Mouse (Mus musculus) spleen, adult 2 months (tissue): ENCODE results near the gene Cox6a2. TPM values are rescaled to one million over a fixed set of nuclear protein-coding genes. Genes with fewer than 3 reads are reported as not detected.

ENCODE experiments used
- DNase-seq, 2 experiments: peaks; one replicate each; pipeline versions ENCODE4 v3.0.0 to v3.0.0-alpha.2; 2012 to 2021; ENCODE audit warnings: low spot score in 2 of 2, low read depth in 1 of 2
- H3K27ac ChIP-seq: fragments of 200-500 bp; 2 replicates; pipeline ENCODE4 v1.5.1; 2012; ENCODE audit warnings: low read length, inconsistent platforms; ENCODE audit not compliant: insufficient read depth
- H3K27me3 ChIP-seq: fragments of 200-500 bp; 2 replicates; pipeline ENCODE4 v1.6.1; 2012; ENCODE audit warnings: mild to moderate bottlenecking, moderate library complexity, low read length, inconsistent platforms; ENCODE audit not compliant: control insufficient read depth, insufficient read depth
- H3K36me3 ChIP-seq: fragments of 200-500 bp; 2 replicates; pipeline ENCODE4 v1.6.1; 2012; ENCODE audit warnings: mild to moderate bottlenecking, low read length, inconsistent platforms; ENCODE audit not compliant: control insufficient read depth, insufficient read depth
- H3K4me1 ChIP-seq: fragments of 200-500 bp; 2 replicates; pipeline ENCODE4 v1.6.1; 2011; ENCODE audit warnings: inconsistent platforms; ENCODE audit not compliant: control insufficient read depth, insufficient read depth, insufficient read length
- H3K4me3 ChIP-seq: fragments of 200-500 bp; 2 replicates; pipeline ENCODE4 v1.5.1; 2011; ENCODE audit warnings: mild to moderate bottlenecking, inconsistent platforms; ENCODE audit not compliant: insufficient read depth, insufficient read length; ENCODE audit errors: extremely low read depth
- CTCF ChIP-seq: fragments of 200-500 bp; IDR thresholded peaks from 2 replicates; pipeline ENCODE4 v1.5.1; 2011; ENCODE audit warnings: mild to moderate bottlenecking, inconsistent platforms; ENCODE audit not compliant: insufficient read depth, insufficient read length, insufficient replicate concordance; ENCODE audit errors: extremely low read depth
- POLR2A ChIP-seq: fragments of 200-500 bp; IDR thresholded peaks from 2 replicates; pipeline ENCODE4 v1.6.1; 2011; ENCODE audit warnings: low read depth, low read length, inconsistent platforms
- WGBS: fragments of 180-500 bp; shearing (Covaris S2); methylation state at CpG from one replicate; pipeline ENCODE4 v1.1.7; 2018; 5-methylcytosine and 5-hydroxymethylcytosine counted together
- polyA plus RNA-seq: library from polyadenylated mRNA; depleted of rRNA; stranded (reverse); fragments of >200 nt; gene quantifications from 2 replicates; pipeline ENCODE4 v1.2.3, GENCODE M21; 2012

Cox6a2 gene
- polyA plus RNA-seq, 1 experiment, result 17.6 TPM

DNA sequence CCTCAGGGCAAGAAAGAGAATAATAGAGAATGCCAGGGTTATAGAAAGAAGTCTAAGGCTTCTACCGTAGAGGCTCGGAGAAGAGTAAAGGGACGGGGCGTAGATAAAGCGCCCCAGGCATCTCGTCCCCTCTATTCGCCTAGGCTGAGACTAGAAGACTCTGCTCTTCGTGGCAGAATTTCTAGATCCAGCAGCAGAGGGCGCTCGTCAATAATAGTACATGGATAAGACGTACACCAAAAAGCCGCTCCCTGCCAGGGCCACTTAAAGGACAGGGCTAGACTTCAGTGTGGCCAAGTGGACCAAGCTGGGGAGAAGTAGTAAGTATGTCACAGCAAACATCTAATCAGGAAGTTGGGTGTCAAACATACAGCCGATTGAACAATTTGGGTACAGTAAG is 41.3 kb upstream of the Cox6a2 start:
- peaks cover 16% of the 10 kb centered on the region for H3K36me3 ChIP-seq
- DNase-seq, result peak; percentile 42 to 66
- TF ChIP-seq POLR2A, result no peak
- peak; percentile 35; the same call in 1 of the 2 replicates for TF ChIP-seq CTCF
- no peak overlapping the region for H3K4me3 ChIP-seq
- no peak overlapping the region for H3K27ac ChIP-seq
- 0 out of 2 replicates have a peak, but pooled peaks cover 3% of the 10 kb centered on the region for H3K27me3 ChIP-seq
- 18% methylated on average over 13 of the region's 13 CpGs for WGBS
- no peaks in the 10 kb centered on the region for H3K4me1 ChIP-seq

DNA sequence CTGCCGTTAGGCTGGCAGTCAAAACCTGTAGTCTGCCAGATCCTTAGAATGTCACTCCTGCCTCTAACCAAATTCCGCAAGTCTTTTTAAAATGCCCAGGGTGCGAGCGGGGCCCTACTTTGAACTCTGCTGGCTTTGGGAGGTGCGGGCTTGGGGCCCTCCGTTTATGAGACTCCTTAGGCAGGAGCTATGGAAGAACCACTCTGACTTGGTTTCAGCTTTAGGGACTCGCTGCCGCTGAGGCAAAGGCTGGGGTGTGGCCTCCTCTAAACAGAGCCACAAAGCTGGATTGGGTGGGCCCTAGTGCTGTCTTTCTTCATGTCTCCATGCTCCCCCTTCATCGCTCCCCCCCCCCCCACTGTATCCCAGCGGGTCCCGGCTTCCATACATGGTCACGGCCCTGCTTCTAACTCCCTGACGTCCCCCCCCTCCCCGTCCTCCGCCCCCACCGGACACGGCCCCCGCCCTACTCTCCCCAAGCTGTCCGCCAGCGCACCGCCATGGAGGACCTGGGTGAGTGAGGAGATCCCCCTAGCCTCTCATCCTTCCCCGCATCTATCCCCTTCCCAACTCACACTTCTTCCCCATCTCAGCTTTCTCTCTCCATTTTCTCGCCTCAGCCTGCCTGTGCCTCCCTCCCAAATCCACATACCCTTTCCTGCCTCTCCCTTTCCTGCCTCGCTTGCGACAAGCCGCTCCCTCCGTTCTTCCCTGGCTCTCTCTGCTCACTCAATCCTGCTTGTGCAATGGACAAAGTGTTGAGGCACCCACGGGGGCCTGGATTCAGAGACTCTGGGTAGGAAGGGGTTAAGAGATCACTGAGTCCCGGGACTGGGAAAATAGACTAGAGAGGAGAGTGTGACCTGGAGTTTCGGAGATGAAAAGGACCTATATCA is 40.6 kb upstream of the Cox6a2 start, which contains the start of gene Tgfb1i1:
Gene Tgfb1i1, plus strand, starts transcription at position 317 of the 896 bp plus-strand sequence.
- 32% methylated on average over 28 of the region's 30 CpGs for WGBS
- Histone ChIP-seq H3K27me3 (0 out of 2 replicates have a peak, but pooled peaks cover 3% of the 10 kb centered on the region), H3K4me3 (peak within 1 kb of the TSS; percentile 51; the same call in 1 of the 2 replicates), H3K27ac (peak within 1 kb of the TSS; percentile 71), H3K4me1 (no peaks in the 10 kb centered on the region), H3K36me3 (peaks cover 20% of the 10 kb centered on the region)
- TF ChIP-seq CTCF (no peak), POLR2A (no peak)
- no peak for DNase-seq

DNA sequence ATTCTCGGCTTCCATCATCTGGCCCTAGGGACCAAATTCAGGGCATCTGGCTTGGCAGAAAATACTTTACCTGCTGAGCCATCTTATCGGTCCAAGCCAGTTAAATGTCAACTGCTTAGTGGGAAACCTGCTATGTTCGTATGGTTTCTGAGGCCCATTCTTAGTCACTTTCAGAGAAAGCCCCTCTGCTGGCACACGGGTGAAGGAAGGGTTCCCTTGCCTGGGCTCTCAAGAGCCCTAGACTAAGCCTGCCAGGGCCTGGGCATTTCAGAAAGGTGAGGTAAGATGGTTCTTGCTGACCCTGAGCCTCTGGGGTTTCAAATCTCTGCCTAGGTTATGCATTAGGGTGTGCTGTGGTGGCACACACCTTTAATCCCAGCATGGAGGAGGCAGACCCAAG is 39.4 kb upstream of the Cox6a2 start:
- no peaks in the 10 kb centered on the region for H3K4me1 ChIP-seq
- 0 out of 2 replicates have a peak, but pooled peaks cover 3% of the 10 kb centered on the region for H3K27me3 ChIP-seq
- H3K4me3 ChIP-seq, result no peak overlapping the region
- H3K36me3 ChIP-seq, result peaks cover 22% of the 10 kb centered on the region
- no peak for DNase-seq
- no peak overlapping the region for H3K27ac ChIP-seq
- no peak for TF ChIP-seq POLR2A
- no peak for TF ChIP-seq CTCF
- 92% methylated on average over 4 of the region's 4 CpGs for WGBS

DNA sequence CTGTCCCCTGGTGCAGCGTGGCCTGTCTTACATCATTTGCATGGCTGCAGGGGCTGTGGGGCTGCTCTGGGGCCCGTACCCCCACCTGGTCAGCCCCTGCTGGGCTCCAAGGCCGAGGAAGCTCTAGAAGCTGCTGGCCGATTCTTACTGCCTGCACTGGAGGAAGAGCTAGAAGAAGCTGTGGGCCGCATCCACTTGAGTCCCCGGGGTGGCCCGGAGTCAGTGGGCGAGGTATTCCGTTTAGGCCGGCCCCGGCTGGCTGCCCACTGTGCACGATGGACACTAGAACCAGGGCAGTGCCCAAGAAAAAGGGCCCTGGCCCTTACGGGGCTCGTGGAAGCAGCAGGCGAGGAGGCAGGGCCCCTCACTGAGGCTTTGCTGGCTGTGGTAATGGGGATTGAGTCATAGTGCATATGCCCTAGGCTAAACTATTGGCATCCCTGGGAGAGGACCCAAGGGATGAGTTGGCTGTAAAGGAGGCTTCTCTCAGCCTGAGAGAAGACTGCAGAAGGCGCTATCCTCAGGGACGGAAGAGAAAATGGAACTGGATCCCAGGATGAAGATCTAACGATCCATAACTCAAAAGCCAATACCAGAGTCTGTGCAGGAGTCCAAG is 38.3 kb upstream of the Cox6a2 start:
- WGBS, result 96% methylated on average over 18 of the region's 18 CpGs
- 0 out of 2 replicates have a peak, but pooled peaks cover 3% of the 10 kb centered on the region for H3K27me3 ChIP-seq
- no peak for DNase-seq
- no peak overlapping the region for H3K27ac ChIP-seq
- TF ChIP-seq CTCF, result no peak
- TF ChIP-seq POLR2A, result no peak
- H3K4me1 ChIP-seq, result no peaks in the 10 kb centered on the region
- H3K4me3 ChIP-seq, result no peak overlapping the region
- H3K36me3 ChIP-seq, result peaks cover 30% of the 10 kb centered on the region

DNA sequence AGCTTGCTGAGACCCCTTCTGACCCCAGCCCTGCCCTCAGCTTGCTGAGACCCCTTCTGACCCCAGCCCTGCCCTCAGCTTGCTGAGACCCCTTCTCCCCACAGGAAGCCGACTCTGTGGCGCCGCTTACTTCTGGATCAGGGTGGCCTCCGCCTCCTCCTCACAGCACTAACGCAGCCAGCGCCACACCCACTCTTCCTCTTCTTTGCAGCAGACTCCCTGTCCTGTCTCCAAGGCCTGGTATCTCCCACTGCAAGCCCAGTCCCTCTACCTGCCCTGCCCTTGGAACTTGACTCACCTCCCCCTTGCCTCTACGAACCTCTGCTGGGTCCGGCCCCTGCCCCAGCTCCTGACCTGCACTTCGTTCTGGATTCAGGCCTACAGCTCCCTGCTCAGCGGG is 37.7 kb upstream of the Cox6a2 start:
- DNase-seq, result no peak
- TF ChIP-seq POLR2A (no peak), CTCF (no peak)
- Histone ChIP-seq H3K4me1 (no peaks in the 10 kb centered on the region), H3K27me3 (0 out of 2 replicates have a peak, but pooled peaks cover 3% of the 10 kb centered on the region), H3K27ac (no peak overlapping the region), H3K36me3 (peaks cover 30% of the 10 kb centered on the region), H3K4me3 (no peak overlapping the region)
- 96% methylated on average over 10 of the region's 10 CpGs for WGBS

DNA sequence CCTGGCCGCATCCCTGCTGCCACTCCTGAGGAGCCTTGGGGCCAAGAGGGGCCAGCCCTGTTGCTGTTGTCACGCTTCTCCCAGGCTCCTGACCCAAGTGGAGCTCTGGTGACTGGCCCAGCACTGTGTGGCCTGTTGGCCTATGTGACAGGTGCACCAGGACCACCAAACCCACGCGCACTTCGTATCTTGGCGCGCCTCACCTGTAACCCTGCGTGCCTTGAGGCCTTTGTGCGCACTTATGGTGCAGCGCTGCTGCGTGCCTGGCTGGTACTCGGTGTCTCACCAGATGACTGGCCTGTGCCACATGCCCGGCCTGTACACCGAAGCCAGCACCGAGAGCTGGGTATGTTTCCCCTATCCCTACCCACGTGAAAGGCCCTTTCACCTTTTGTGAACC is 36.1 kb upstream of the Cox6a2 start:
- 0 out of 2 replicates have a peak, but pooled peaks cover 3% of the 10 kb centered on the region for H3K27me3 ChIP-seq
- H3K4me3 ChIP-seq, result no peak overlapping the region
- WGBS, result 97% methylated on average over 16 of the region's 16 CpGs
- DNase-seq, result no peak
- H3K36me3 ChIP-seq, result peaks cover 30% of the 10 kb centered on the region
- H3K4me1 ChIP-seq, result no peaks in the 10 kb centered on the region; the same call in 1 of the 2 replicates
- no peak for TF ChIP-seq CTCF
- no peak for TF ChIP-seq POLR2A
- H3K27ac ChIP-seq, result no peak overlapping the region
